ENCODE assay signal across 24 mouse cellular contexts in the genomic region with DNA sequence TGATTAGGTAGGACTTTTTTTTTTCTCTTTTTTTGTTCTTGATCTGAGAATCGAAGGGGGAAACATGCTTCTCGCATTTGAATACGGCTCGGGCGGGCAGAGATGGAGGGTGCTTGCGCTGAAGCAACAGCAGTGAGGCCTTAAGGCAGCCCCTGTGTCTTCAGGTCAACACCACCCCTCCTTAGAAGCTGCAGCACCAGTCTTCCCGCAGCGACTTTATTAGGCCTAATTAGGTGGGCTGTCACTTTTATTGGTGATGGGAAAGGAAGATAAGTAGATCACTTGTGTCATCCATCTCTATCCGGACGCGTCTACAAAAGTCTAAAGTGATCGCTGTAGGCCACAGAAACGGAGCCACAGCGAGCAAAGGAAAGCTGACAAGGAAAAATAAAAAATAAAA.
"Had no signal": no experiment of that assay in that cellular context is flagged by ENCODE, and none has a peak within 500 bp of the region (broad histone marks: within the 10 kb centered on the region; RNA-seq: fewer than 3 reads in every experiment).

No protein-coding gene starts in this region.

- H3K9ac ChIP-seq: intestine, embryonic 15.5 days; kidney, embryonic 15.5 days; limb, embryonic 13.5 days; liver, embryonic 12.5 days; liver, embryonic 15.5 days; lung, embryonic 15.5 days; midbrain, embryonic 12.5 days; neural tube, embryonic 12.5 days; neural tube, embryonic 15.5 days; stomach, embryonic 15.5 days had no signal

- H3K4me3 ChIP-seq: intestine, embryonic 15.5 days; kidney, embryonic 15.5 days; limb, embryonic 10.5 days; limb, embryonic 13.5 days; liver, embryonic 12.5 days; liver, embryonic 15.5 days; lung, embryonic 15.5 days; megakaryocyte, embryonic 14.5 days; midbrain, embryonic 12.5 days; neural tube, embryonic 12.5 days; neural tube, embryonic 15.5 days; stomach, embryonic 15.5 days had no signal

- DNase-seq: kidney, adult 11 months; kidney, adult 8-10 months; kidney, postnatal 10 days; kidney, postnatal 36 days; liver; lung, adult 18-20 months; lung, postnatal 10 days; lung, postnatal 36 days; right cerebral cortex, adult 18-20 months; right cerebral cortex, postnatal 25 days; spleen, adult 18-20 months; thymus, postnatal 25 days had no signal

- H3K4me1 ChIP-seq: intestine, embryonic 15.5 days; kidney, embryonic 15.5 days; limb, embryonic 10.5 days; limb, embryonic 13.5 days; liver, embryonic 12.5 days; liver, embryonic 15.5 days; lung, embryonic 15.5 days; megakaryocyte, embryonic 14.5 days; midbrain, embryonic 12.5 days; neural tube, embryonic 12.5 days; neural tube, embryonic 15.5 days; stomach, embryonic 15.5 days had no signal

- ATAC-seq: intestine, embryonic 15.5 days; liver, embryonic 12.5 days had no signal

- H3K4me2 ChIP-seq: intestine, embryonic 15.5 days; kidney, embryonic 15.5 days; limb, embryonic 13.5 days; liver, embryonic 12.5 days; liver, embryonic 15.5 days; lung, embryonic 15.5 days; midbrain, embryonic 12.5 days; neural tube, embryonic 12.5 days; neural tube, embryonic 15.5 days; stomach, embryonic 15.5 days had no signal

- H3K36me3 ChIP-seq: intestine, embryonic 15.5 days; kidney, embryonic 15.5 days; limb, embryonic 10.5 days; limb, embryonic 13.5 days; liver, embryonic 12.5 days; liver, embryonic 15.5 days; lung, embryonic 15.5 days; midbrain, embryonic 12.5 days; neural tube, embryonic 12.5 days; neural tube, embryonic 15.5 days; stomach, embryonic 15.5 days had no signal

- H3K27ac ChIP-seq: intestine, embryonic 15.5 days; kidney, embryonic 15.5 days; limb, embryonic 10.5 days; limb, embryonic 13.5 days; liver, embryonic 12.5 days; liver, embryonic 15.5 days; lung, embryonic 15.5 days; midbrain, embryonic 12.5 days; neural tube, embryonic 12.5 days; neural tube, embryonic 15.5 days; stomach, embryonic 15.5 days had no signal

- H3K27me3 ChIP-seq: intestine, embryonic 15.5 days; liver, embryonic 12.5 days; liver, embryonic 15.5 days; midbrain, embryonic 12.5 days; stomach, embryonic 15.5 days had no signal

- H3K9me3 ChIP-seq: intestine, embryonic 15.5 days; kidney, embryonic 15.5 days; limb, embryonic 10.5 days; limb, embryonic 13.5 days; liver, embryonic 12.5 days; liver, embryonic 15.5 days; lung, embryonic 15.5 days; midbrain, embryonic 12.5 days; neural tube, embryonic 12.5 days; neural tube, embryonic 15.5 days; stomach, embryonic 15.5 days had no signal
